Mouse (Mus musculus) layer of hippocampus, postnatal 25 days (tissue): ENCODE measurements around the gene Gm10401. TPM values are rescaled to one million over a fixed set of nuclear protein-coding genes. Genes with fewer than 3 reads are reported as not detected.
"Not testable (repeated sequence)": the region's sequence is repeated elsewhere in the genome, so short reads cannot be mapped to it uniquely, and the experiment has no call there.

Experiments used
- DNase-seq, 2 experiments: peaks; one replicate each; pipeline ENCODE4 v3.0.0; 2022; ENCODE audit warnings: mixed read lengths in 2 of 2, low spot score in 1 of 2; ENCODE audit errors: extremely low spot score in 1 of 2
- total RNA-seq, 2 experiments: library from RNA; stranded (reverse); gene quantifications; 2 replicates each; pipeline ENCODE4 v1.2.3; 2021

Gm10401 gene
- total RNA-seq, 2 experiments from 2014 or later = not detected

GRCm38 (mm10) chr5:115120978-115121377, 22.9 kb upstream of the Gm10401 start:
- no peak for DNase-seq

- DNase-seq = peak in 1 of 2 experiments; percentile 31
Measured at GRCm38 (mm10) chr5:115118961-115119570, 21.0 kb upstream of the Gm10401 start, which contains the start of gene Acads. Gene Acads (minus strand): TSS chr5:115119346.

GRCm38 (mm10) chr5:115117467-115117866, 19.4 kb upstream of the Gm10401 start:
- DNase-seq = no peak

- DNase-seq = no peak
Measured at GRCm38 (mm10) chr5:115116426-115116825, 18.3 kb upstream of the Gm10401 start.

GRCm38 (mm10) chr5:115114501-115114900, 16.4 kb upstream of the Gm10401 start:
- no peak for DNase-seq

- DNase-seq = no peak
Measured at GRCm38 (mm10) chr5:115113244-115113643, 15.1 kb upstream of the Gm10401 start.

- no peak for DNase-seq
Measured at GRCm38 (mm10) chr5:115111156-115111555, 13.1 kb upstream of the Gm10401 start.

GRCm38 (mm10) chr5:115103253-115103652, 5.2 kb upstream of the Gm10401 start:
- DNase-seq = not testable (repeated sequence)

- no peak for DNase-seq
Measured at GRCm38 (mm10) chr5:115102231-115102630, 4.1 kb upstream of the Gm10401 start.

- no peak for DNase-seq
Measured at GRCm38 (mm10) chr5:115100473-115100872, 2.4 kb upstream of the Gm10401 start.

- no peak for DNase-seq
Measured at GRCm38 (mm10) chr5:115099991-115100390, 1.9 kb upstream of the Gm10401 start.

GRCm38 (mm10) chr5:115099530-115099929, 1.4 kb upstream of the Gm10401 start:
- no peak for DNase-seq

GRCm38 (mm10) chr5:115091776-115092175, 6.3 kb downstream of the Gm10401 start:
- no peak for DNase-seq

GRCm38 (mm10) chr5:115091015-115091414, 7.1 kb downstream of the Gm10401 start:
- DNase-seq = no peak

GRCm38 (mm10) chr5:115089592-115090268, 8.4 kb downstream of the Gm10401 start:
- no peak for DNase-seq

GRCm38 (mm10) chr5:115085675-115086074, 12.4 kb downstream of the Gm10401 start:
- DNase-seq = no peak

- DNase-seq = no peak
Measured at GRCm38 (mm10) chr5:115083492-115083891, 14.6 kb downstream of the Gm10401 start.

- DNase-seq = no peak
Measured at GRCm38 (mm10) chr5:115081636-115082035, 16.5 kb downstream of the Gm10401 start.

GRCm38 (mm10) chr5:115076144-115076901, 21.8 kb downstream of the Gm10401 start:
- peak; percentile 39 to 71 for DNase-seq

- no peak for DNase-seq
Measured at GRCm38 (mm10) chr5:115074749-115075148, 23.3 kb downstream of the Gm10401 start.

- DNase-seq = not testable (repeated sequence)
Measured at GRCm38 (mm10) chr5:115073306-115073705, 24.8 kb downstream of the Gm10401 start.
